In the genomic region with DNA sequence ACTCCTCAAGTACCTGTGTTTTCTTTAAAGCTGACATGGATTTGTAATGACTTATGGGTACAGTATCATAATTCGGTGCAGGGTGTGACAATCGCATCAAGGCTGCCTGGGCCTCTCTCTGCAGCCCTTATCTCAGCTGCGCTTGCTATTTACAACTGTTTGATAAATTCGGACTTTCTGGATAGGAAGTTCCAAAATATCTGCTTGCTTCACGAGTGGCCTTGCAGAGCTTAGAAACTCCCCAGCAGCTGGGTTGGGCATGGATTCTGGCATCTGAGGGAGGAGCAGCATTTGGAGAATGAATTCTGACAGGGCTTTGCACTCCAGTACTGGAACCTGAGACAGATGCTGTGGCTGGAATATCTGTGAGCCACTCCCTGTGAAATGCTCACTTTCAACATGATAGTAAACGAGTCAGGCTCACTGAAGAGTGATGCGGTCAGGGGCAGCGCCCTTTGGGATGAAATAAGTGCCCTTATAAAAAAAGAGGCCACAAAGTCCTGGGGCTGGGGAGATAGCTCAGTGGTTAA, we compare ENCODE assay signal across 8 mouse cellular contexts. TPM values are rescaled to one million over a fixed set of nuclear protein-coding genes. Genes with fewer than 3 reads are reported as not detected.
DNase-seq lines count a peak whose midpoint lies in the region; ATAC-seq and TF ChIP-seq lines count a peak whose summit lies in the region.

No protein-coding gene starts in this region.

- no peaks in the 10 kb centered on the region for H3K9me3 ChIP-seq in midbrain, embryonic 16.5 days (replicated peaks; ENCODE audit: control insufficient read depth, low read length, poor library complexity, severe bottlenecking)
- H3K9me3 ChIP-seq in midbrain, embryonic 10.5 days (replicated peaks), result no peaks in the 10 kb centered on the region
- H3K9me3 ChIP-seq in hindbrain, embryonic 16.5 days (ENCODE audit: control insufficient read depth, low read length), result no peaks in the 10 kb centered on the region
- no peaks in the 10 kb centered on the region for H3K9me3 ChIP-seq in stomach, embryonic 15.5 days

- WGBS in heart, adult 2 months, result 26% methylated on average over 8 of the region's 8 CpGs
- whole genome bisulfite sequencing in midbrain, embryonic 16.5 days, result 87% methylated on average over 8 of the region's 8 CpGs
- WGBS in midbrain, embryonic 10.5 days, result 89% methylated on average over 8 of the region's 8 CpGs
- 81% methylated on average over 8 of the region's 8 CpGs for WGBS in hindbrain, embryonic 16.5 days
- 57% methylated on average over 8 of the region's 8 CpGs for WGBS in stomach, embryonic 15.5 days

- H3K79me2 ChIP-seq in heart, adult 2 months (replicated peaks; ENCODE audit: control insufficient read depth, insufficient read depth, low read length), result peaks cover 8% of the 10 kb centered on the region; the same call in 1 of the 2 replicates

- TF ChIP-seq CTCF in heart, adult 2 months (IDR thresholded peaks at IDR 0.05), result no peak

- no peaks in the 10 kb centered on the region for H3K27me3 ChIP-seq in heart, adult 2 months (ENCODE audit: control insufficient read depth, insufficient read depth, low read length)
- H3K27me3 ChIP-seq in midbrain, embryonic 16.5 days (ENCODE audit: control insufficient read depth, insufficient read depth, low read depth, low read length), result no peaks in the 10 kb centered on the region
- H3K27me3 ChIP-seq in midbrain, embryonic 10.5 days (ENCODE audit: low read depth, poor library complexity, severe bottlenecking), result no peaks in the 10 kb centered on the region
- no peaks in the 10 kb centered on the region for H3K27me3 ChIP-seq in hindbrain, embryonic 16.5 days (replicated peaks; ENCODE audit: control insufficient read depth, insufficient read depth, low read length)
- H3K27me3 ChIP-seq in stomach, embryonic 15.5 days (replicated peaks), result no peaks in the 10 kb centered on the region

- ATAC-seq in midbrain, embryonic 16.5 days, result no peak
- no peak for ATAC-seq in hindbrain, embryonic 16.5 days
- ATAC-seq in stomach, embryonic 15.5 days (ENCODE audit: insufficient read depth, low FRiP score, low read depth), result peak; percentile 38; the same call in 1 of the 2 replicates

- peaks cover 12% of the 10 kb centered on the region for H3K4me1 ChIP-seq in heart, adult 2 months (ENCODE audit: control insufficient read depth, insufficient read depth, low read length)
- peaks cover 11% of the 10 kb centered on the region; the same call in 1 of the 2 replicates for H3K4me1 ChIP-seq in midbrain, embryonic 16.5 days (ENCODE audit: control insufficient read depth, insufficient read depth, low read length)
- H3K4me1 ChIP-seq in midbrain, embryonic 10.5 days, result peaks cover 19% of the 10 kb centered on the region
- peaks cover 18% of the 10 kb centered on the region for H3K4me1 ChIP-seq in hindbrain, embryonic 16.5 days (ENCODE audit: control insufficient read depth, insufficient read depth, low read depth, low read length)
- peaks cover 13% of the 10 kb centered on the region for H3K4me1 ChIP-seq in stomach, embryonic 15.5 days

- peaks cover 2% of the 10 kb centered on the region; the same call in 1 of the 2 replicates for H3K36me3 ChIP-seq in heart, adult 2 months (ENCODE audit: control insufficient read depth, insufficient read depth, low read length)
- H3K36me3 ChIP-seq in midbrain, embryonic 16.5 days (ENCODE audit: control insufficient read depth, insufficient read depth, low read length), result no peaks in the 10 kb centered on the region
- peaks cover 63% of the 10 kb centered on the region for H3K36me3 ChIP-seq in midbrain, embryonic 10.5 days
- H3K36me3 ChIP-seq in hindbrain, embryonic 16.5 days (ENCODE audit: control insufficient read depth, insufficient read depth, low read length), result no peaks in the 10 kb centered on the region
- no peaks in the 10 kb centered on the region for H3K36me3 ChIP-seq in stomach, embryonic 15.5 days

- no peak overlapping the region for H3K4me3 ChIP-seq in heart, adult 2 months
- H3K4me3 ChIP-seq in midbrain, embryonic 16.5 days (ENCODE audit: low read depth, low read length), result no peak overlapping the region
- H3K4me3 ChIP-seq in midbrain, embryonic 10.5 days, result no peak overlapping the region
- H3K4me3 ChIP-seq in hindbrain, embryonic 16.5 days (ENCODE audit: low read length), result no peak overlapping the region
- no peak overlapping the region for H3K4me3 ChIP-seq in stomach, embryonic 15.5 days (replicated peaks)

- H3K9ac ChIP-seq in heart, adult 2 months (ENCODE audit: low read depth, low read length), result no peak overlapping the region
- H3K9ac ChIP-seq in midbrain, embryonic 16.5 days (ENCODE audit: low read depth, low read length), result no peak overlapping the region
- no peak overlapping the region for H3K9ac ChIP-seq in hindbrain, embryonic 16.5 days (ENCODE audit: low read depth, low read length)
- H3K9ac ChIP-seq in stomach, embryonic 15.5 days, result no peak overlapping the region

- DNase-seq in heart, adult 2 months, result no peak
- DNase-seq in heart, postnatal 4 days, result no peak
- no peak for DNase-seq in midbrain, embryonic 10.5 days (ENCODE audit: low spot score)
- DNase-seq in right cerebral cortex, postnatal 25 days, result no peak
- DNase-seq in right cerebral cortex, adult 18-20 months, result no peak

- TF ChIP-seq POLR2A in heart, adult 2 months (IDR thresholded peaks at IDR 0.05; ENCODE audit: insufficient read depth, low read depth, low read length), result no peak

- H3K27ac ChIP-seq in heart, adult 2 months, result peak overlapping the region; percentile 32
- 0 out of 2 replicates have a peak overlapping the region, but pooled peaks have one; percentile 19 for H3K27ac ChIP-seq in midbrain, embryonic 16.5 days (ENCODE audit: low read length)
- H3K27ac ChIP-seq in midbrain, embryonic 10.5 days (replicated peaks), result no peak overlapping the region
- H3K27ac ChIP-seq in hindbrain, embryonic 16.5 days (ENCODE audit: low read depth, low read length), result peak overlapping the region; percentile 41
- peak overlapping the region; percentile 44 for H3K27ac ChIP-seq in stomach, embryonic 15.5 days

- no peak overlapping the region for H3K4me2 ChIP-seq in midbrain, embryonic 16.5 days (ENCODE audit: low read length)
- no peak overlapping the region for H3K4me2 ChIP-seq in hindbrain, embryonic 16.5 days (ENCODE audit: low read length)
- H3K4me2 ChIP-seq in stomach, embryonic 15.5 days, result no peak overlapping the region

- intact Hi-C loops in heart, adult 2 months (cut with DNase I), result no loop called here

- no peak for TF ChIP-seq EP300 in heart, adult 2 months (IDR thresholded peaks at IDR 0.05; ENCODE audit: insufficient read depth, low read depth, low read length)

RNA-seq across cellular contexts. Expression of a gene that starts 7.7 kb away (rescaled TPM):
- 1 to 10 TPM; 4.2 to 5.2 TPM for total RNA-seq in heart, adult 2 months (2021)
- 3.5 and 4.5 TPM in 2 replicates for polyA plus RNA-seq in heart, adult 2 months (2012; rRNA removed)
- 10 to 100 TPM; 20.0 to 23.6 TPM for total RNA-seq in heart, postnatal 4 days (2021)
- polyA plus RNA-seq in midbrain, embryonic 16.5 days (2015; fragmentation: Nextera tagmentation; extraction: Ambion mirVana), result 16.2 and 17.1 TPM in 2 replicates
- polyA plus RNA-seq in midbrain, embryonic 10.5 days (2016; fragmentation: Nextera tagmentation; extraction: Ambion mirVana), result 11.0 and 11.3 TPM in 2 replicates
- 11.6 and 17.7 TPM in 2 replicates for polyA plus RNA-seq in hindbrain, embryonic 16.5 days (2015; fragmentation: Nextera tagmentation; extraction: Ambion mirVana)
- 4.8 and 6.8 TPM in 2 replicates for polyA plus RNA-seq in stomach, embryonic 15.5 days (2015; fragmentation: Nextera tagmentation; extraction: Ambion mirVana)

RNA-seq across cellular contexts. Expression of a gene that starts 24.7 kb away (rescaled TPM):
- 1 to 10 TPM; 2.5 to 3.1 TPM for total RNA-seq in heart, adult 2 months (2021)
- 4.2 and 4.3 TPM in 2 replicates for polyA plus RNA-seq in heart, adult 2 months (2012; rRNA removed)
- total RNA-seq in heart, postnatal 4 days (2021), result 1 to 10 TPM; 4.9 to 5.0 TPM
- 19.0 and 21.6 TPM in 2 replicates for polyA plus RNA-seq in midbrain, embryonic 16.5 days (2015; fragmentation: Nextera tagmentation; extraction: Ambion mirVana)
- 21.3 and 22.1 TPM in 2 replicates for polyA plus RNA-seq in midbrain, embryonic 10.5 days (2016; fragmentation: Nextera tagmentation; extraction: Ambion mirVana)
- polyA plus RNA-seq in hindbrain, embryonic 16.5 days (2015; fragmentation: Nextera tagmentation; extraction: Ambion mirVana), result 16.8 and 17.7 TPM in 2 replicates
- polyA plus RNA-seq in stomach, embryonic 15.5 days (2015; fragmentation: Nextera tagmentation; extraction: Ambion mirVana), result 14.8 and 14.9 TPM in 2 replicates

RNA-seq across cellular contexts. Expression of a gene that starts 57.1 kb away (rescaled TPM):
- 100 to 1,000 TPM; 207 to 253 TPM for total RNA-seq in heart, adult 2 months (2021)
- 334 and 409 TPM in 2 replicates for polyA plus RNA-seq in heart, adult 2 months (2012; rRNA removed)
- total RNA-seq in heart, postnatal 4 days (2021), result 100 to 1,000 TPM; 197 to 201 TPM
- 279 and 310 TPM in 2 replicates for polyA plus RNA-seq in midbrain, embryonic 16.5 days (2015; fragmentation: Nextera tagmentation; extraction: Ambion mirVana)
- polyA plus RNA-seq in midbrain, embryonic 10.5 days (2016; fragmentation: Nextera tagmentation; extraction: Ambion mirVana), result 288 and 305 TPM in 2 replicates
- 346 and 350 TPM in 2 replicates for polyA plus RNA-seq in hindbrain, embryonic 16.5 days (2015; fragmentation: Nextera tagmentation; extraction: Ambion mirVana)
- polyA plus RNA-seq in stomach, embryonic 15.5 days (2015; fragmentation: Nextera tagmentation; extraction: Ambion mirVana), result 425 and 426 TPM in 2 replicates
